Mouse (Mus musculus): ENCODE measurements around the gene Ifngr2. TPM values are rescaled to one million over a fixed set of nuclear protein-coding genes. Genes with fewer than 3 reads are reported as not detected.

Gene Ifngr2
- polyA plus RNA-seq (2015; fragmentation: Nextera tagmentation; extraction: Ambion mirVana): 48.3 and 57.5 TPM in 2 replicates

DNA sequence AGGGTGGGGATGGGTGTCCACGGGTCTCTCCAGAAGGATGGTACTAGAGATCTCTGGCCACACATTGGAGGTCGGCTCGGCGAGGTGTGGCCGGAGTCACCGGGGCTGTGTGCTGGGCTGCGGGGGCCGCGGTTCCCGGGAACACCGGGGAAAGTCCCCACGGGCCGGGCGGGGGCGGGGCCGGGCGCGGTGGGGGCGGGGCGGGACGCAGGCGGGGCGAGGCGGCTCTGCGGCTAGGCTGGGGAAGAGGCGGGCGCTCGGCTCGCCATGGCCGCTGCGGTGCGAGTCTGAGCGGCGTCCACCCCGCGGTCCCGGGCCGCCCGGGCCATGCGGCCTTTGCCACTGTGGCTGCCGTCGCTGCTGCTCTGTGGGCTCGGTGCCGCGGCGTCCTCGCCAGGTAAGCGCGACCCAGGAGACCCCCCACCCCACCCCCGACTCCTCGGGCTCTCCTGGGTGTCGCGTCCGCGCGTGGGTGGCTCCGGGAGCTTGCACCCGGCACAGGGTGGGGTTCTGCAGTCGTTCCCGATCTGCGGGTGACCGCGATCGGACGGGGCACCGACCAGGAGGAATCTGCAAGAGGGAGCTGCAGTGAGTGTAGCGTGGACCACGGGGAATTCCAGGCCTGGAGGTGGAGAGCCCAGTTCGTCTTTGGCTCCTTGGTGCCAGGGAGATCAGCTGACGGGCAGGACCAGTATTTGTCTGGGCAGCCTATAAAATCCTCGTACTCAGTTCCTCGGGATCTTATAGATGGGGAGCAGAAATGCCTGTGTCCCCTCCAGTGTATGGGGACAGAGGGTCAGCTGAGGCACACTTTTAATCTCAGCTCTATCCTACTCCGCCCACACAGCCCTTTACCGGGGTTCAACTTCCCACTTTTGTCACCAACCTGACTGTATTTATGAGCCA, at the start of gene Ifngr2:
Ifngr2 (plus strand) TSS at position 237 of the 906 bp plus-strand sequence.
- under 1% methylated on average over 55 of the region's 74 CpGs for WGBS

DNA sequence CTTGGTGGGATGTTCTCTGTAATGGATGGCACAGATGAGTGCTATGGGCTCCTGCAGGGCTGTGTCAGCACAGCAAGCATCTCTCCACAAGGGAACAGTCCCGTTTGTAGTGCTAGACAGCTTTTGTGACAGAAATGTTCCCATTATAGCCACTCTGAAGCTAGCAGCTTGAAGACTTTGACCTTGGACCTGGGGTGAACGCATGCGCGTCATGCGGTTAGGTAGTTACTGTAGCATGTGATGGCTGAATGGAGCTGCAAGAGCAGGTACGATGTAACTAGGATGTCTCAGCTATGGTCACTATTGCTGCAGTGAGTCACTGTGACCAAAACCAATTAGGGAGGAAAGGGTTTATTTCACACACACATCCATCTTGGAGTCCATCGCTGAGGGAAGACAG, 48.8 kb upstream of the Ifngr2 start:
- ATAC-seq (ENCODE audit: insufficient number of reproducible peaks, insufficient read depth, low FRiP score, low TSS enrichment, low read depth): no peak
- Histone ChIP-seq H3K4me2 (no peak overlapping the region), H3K36me3 (peaks cover 90% of the 10 kb centered on the region), H3K4me3 (no peak overlapping the region), H3K27me3 (no peaks in the 10 kb centered on the region), H3K9ac (no peak overlapping the region), H3K9me3 (no peaks in the 10 kb centered on the region), H3K4me1 (no peaks in the 10 kb centered on the region), H3K27ac (no peak overlapping the region)
- WGBS: 92% methylated on average over 7 of the region's 7 CpGs

More for the DNA sequence above, at the start of gene Ifngr2:
- Histone ChIP-seq H3K36me3 (no peaks in the 10 kb centered on the region; the same call in 1 of the 2 replicates), H3K27me3 (no peaks in the 10 kb centered on the region), H3K9ac (peak within 1 kb of the TSS; percentile 91), H3K4me1 (peaks cover 42% of the 10 kb centered on the region), H3K27ac (peak within 1 kb of the TSS; percentile 39), H3K4me3 (peak within 1 kb of the TSS; percentile 76), H3K4me2 (peak within 1 kb of the TSS; percentile 71), H3K9me3 (no peaks in the 10 kb centered on the region)
- ATAC-seq (ENCODE audit: insufficient number of reproducible peaks, insufficient read depth, low FRiP score, low TSS enrichment, low read depth): peak; percentile 77; the same call in 1 of the 2 replicates

DNA sequence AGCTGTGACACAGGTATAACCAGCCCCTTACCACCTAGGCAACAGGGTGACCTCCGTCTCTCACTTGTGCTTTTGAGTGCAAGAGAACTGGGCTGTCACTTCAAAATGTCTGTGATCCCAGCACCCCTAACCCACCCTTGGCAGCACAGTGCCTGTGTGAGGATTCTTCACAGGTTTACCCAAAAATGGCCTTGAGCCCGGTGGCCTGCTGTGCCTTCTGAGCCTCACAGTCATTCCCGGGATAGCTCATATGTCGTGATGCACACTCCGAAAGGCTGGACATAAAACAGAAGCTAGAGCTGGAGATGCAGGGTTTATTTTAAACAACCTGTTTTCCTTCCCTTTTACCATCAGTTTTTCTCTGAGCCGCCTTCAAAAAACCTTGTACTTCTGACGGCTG, 42.2 kb upstream of the Ifngr2 start:
- H3K4me2 ChIP-seq: no peak overlapping the region
- H3K9ac ChIP-seq: no peak overlapping the region
- H3K9me3 ChIP-seq: no peaks in the 10 kb centered on the region
- no peak for ATAC-seq (ENCODE audit: insufficient number of reproducible peaks, insufficient read depth, low FRiP score, low TSS enrichment, low read depth)
- no peak overlapping the region for H3K4me3 ChIP-seq
- no peaks in the 10 kb centered on the region for H3K27me3 ChIP-seq
- no peak overlapping the region for H3K27ac ChIP-seq
- 95% methylated on average over 7 of the region's 7 CpGs for WGBS
- H3K4me1 ChIP-seq: no peaks in the 10 kb centered on the region
- H3K36me3 ChIP-seq: peaks cover 79% of the 10 kb centered on the region

DNA sequence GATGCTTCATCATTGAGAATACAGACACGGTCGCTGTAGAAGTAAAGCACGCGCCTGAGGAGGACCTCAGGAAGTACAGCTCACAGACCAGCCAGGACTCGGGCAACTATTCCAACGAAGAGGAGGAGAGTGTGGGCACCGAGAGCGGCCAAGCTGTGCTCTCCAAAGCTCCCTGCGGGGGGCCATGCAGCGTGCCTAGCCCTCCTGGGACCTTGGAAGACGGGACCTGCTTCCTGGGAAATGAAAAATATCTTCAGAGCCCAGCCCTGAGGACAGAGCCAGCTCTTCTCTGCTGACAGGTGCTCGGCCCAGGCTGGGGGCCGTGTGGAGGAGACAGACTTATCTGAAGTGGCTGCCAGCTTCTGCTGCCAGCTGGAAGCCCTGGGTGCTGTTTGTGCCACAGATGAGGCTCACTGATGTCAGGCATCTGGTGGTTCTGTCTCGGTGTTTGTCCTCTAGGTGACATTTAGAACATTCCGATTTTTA, 41.7 kb upstream of the Ifngr2 start:
- Histone ChIP-seq H3K9ac (no peak overlapping the region), H3K27me3 (no peaks in the 10 kb centered on the region), H3K36me3 (peaks cover 79% of the 10 kb centered on the region), H3K4me3 (no peak overlapping the region), H3K4me2 (no peak overlapping the region), H3K4me1 (no peaks in the 10 kb centered on the region), H3K27ac (no peak overlapping the region), H3K9me3 (no peaks in the 10 kb centered on the region)
- ATAC-seq (ENCODE audit: insufficient number of reproducible peaks, insufficient read depth, low FRiP score, low TSS enrichment, low read depth): no peak
- 89% methylated on average over 15 of the region's 15 CpGs for WGBS

DNA sequence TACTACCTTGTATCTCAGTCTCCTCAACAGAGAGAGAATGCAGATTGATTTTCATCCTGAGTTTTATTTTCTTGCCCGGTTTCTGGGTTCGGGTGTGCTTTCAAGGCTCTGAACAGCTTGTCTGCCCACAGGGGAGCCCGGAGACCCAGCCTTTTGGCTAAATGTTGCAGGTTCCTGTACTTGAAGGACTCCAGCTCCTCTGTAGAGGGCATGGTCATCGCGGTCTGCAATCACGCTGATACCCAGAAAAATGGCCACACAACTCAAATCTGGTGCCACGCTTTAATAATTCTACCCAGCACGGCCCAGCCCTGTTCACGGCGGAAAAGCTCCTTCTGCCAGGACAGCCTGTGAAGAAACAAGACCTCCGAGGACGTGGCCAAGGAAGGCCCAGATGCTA, 40.5 kb upstream of the Ifngr2 start:
- Histone ChIP-seq H3K9me3 (no peaks in the 10 kb centered on the region), H3K36me3 (peaks cover 68% of the 10 kb centered on the region), H3K4me2 (no peak overlapping the region), H3K27ac (no peak overlapping the region), H3K27me3 (no peaks in the 10 kb centered on the region), H3K4me3 (no peak overlapping the region), H3K9ac (no peak overlapping the region), H3K4me1 (no peaks in the 10 kb centered on the region)
- ATAC-seq (ENCODE audit: insufficient number of reproducible peaks, insufficient read depth, low FRiP score, low TSS enrichment, low read depth): no peak
- 95% methylated on average over 12 of the region's 12 CpGs for WGBS

DNA sequence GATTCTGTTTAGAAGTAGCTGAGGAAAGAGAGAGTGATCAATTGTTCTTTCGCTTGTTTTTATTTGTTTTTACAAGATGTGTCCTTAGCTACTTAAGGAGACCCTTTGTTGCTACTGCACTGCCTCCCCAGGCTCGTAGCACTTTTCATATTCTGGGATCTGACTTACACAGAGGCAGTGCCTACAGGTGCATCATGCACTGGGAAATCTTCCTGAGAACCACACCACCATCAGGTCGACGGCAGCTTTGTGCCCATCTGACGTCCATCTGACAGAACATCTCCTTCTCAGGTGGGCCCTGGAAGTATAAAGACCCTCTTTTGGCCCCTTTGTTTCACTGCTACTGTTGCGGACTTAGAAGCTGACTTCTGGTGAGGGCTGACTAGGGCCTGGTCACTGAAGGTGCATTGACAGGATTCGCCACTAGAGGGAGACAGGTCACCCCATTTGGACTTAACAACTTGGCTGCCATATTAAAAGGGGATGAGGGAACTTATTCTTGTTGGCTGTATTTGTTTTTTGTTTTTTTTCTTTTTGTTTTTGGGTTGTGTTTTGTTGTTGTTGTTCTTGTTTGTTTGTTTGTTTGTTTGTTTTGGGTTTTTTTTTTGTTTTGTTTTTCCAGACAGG, 34.6 kb upstream of the Ifngr2 start:
- H3K9me3 ChIP-seq: no peaks in the 10 kb centered on the region
- H3K9ac ChIP-seq: no peak overlapping the region
- H3K27me3 ChIP-seq: no peaks in the 10 kb centered on the region
- WGBS: 36% methylated on average over 7 of the region's 7 CpGs
- H3K4me1 ChIP-seq: no peaks in the 10 kb centered on the region
- H3K36me3 ChIP-seq: peaks cover 17% of the 10 kb centered on the region
- no peak for ATAC-seq (ENCODE audit: insufficient number of reproducible peaks, insufficient read depth, low FRiP score, low TSS enrichment, low read depth)
- no peak overlapping the region for H3K4me2 ChIP-seq
- H3K4me3 ChIP-seq: no peak overlapping the region
- H3K27ac ChIP-seq: no peak overlapping the region

DNA sequence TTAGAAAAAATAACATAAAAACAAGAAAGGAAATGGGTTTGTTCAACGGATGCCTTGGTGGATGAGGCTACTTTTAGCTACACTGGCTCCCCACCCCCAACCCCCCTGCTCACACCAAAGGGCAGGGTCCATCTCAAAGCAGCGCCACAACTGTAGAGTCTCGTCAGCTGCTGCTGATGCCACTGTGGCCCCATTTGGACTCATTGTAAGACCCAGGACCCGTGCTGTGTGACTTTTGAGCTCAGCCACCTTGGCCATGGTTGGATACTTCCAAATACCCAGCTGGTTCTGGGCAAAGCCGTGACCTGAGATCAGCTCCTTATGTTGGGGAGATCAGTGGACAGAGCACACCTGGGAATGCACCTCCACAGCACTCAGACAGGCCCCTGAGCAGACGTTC, 33.8 kb upstream of the Ifngr2 start:
- H3K9me3 ChIP-seq: no peaks in the 10 kb centered on the region
- H3K27ac ChIP-seq: no peak overlapping the region
- H3K36me3 ChIP-seq: peaks cover 10% of the 10 kb centered on the region; the same call in 1 of the 2 replicates
- no peaks in the 10 kb centered on the region for H3K4me1 ChIP-seq
- ATAC-seq (ENCODE audit: insufficient number of reproducible peaks, insufficient read depth, low FRiP score, low TSS enrichment, low read depth): no peak
- no peak overlapping the region for H3K9ac ChIP-seq
- H3K4me3 ChIP-seq: no peak overlapping the region
- no peaks in the 10 kb centered on the region for H3K27me3 ChIP-seq
- 87% methylated on average over 6 of the region's 6 CpGs for WGBS
- H3K4me2 ChIP-seq: no peak overlapping the region

DNA sequence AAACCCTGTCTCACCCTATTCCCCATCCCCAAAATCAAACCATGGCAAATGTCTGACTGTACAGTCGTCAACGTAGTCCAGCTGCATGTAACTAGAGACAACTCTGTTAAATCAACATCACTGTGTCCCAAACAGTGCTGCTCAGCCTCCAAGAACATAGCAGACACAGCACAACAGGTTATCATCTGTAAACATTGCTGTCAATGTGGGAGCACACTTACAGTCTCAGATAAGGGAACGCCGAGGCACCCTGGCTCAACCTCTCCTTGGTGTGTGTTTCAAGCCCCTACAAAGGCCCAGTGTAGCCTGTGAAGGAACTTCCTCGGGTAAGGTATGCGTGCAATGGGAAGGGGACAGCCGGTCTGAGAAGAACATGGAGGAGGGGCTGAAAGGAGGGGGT, 29.9 kb upstream of the Ifngr2 start:
- Histone ChIP-seq H3K27me3 (no peaks in the 10 kb centered on the region), H3K4me2 (no peak overlapping the region), H3K36me3 (no peaks in the 10 kb centered on the region), H3K9ac (no peak overlapping the region), H3K4me1 (peaks cover 3% of the 10 kb centered on the region; the same call in 1 of the 2 replicates), H3K4me3 (no peak overlapping the region), H3K27ac (no peak overlapping the region), H3K9me3 (no peaks in the 10 kb centered on the region)
- WGBS: 81% methylated on average over 7 of the region's 7 CpGs
- ATAC-seq (ENCODE audit: insufficient number of reproducible peaks, insufficient read depth, low FRiP score, low TSS enrichment, low read depth): no peak

DNA sequence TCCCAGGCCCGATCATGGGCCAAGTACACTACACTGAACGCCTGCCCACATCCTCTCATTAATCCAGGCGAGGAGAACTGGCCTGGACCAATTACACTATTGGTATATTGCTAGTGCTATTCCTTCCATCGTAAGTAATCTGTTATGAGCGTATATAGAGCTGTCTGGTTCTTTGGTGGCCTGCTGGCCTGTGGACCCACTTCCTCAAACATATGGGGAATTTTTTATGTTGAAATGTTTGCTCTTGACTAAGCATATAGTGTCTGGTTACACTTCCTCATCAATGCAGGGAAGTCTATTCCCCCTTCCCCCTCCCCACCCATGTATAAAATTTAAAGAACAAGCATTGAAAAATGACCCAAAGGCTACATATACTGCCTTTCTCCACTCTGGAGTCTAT, 24.8 kb upstream of the Ifngr2 start:
- Histone ChIP-seq H3K9me3 (0 out of 2 replicates have a peak, but pooled peaks cover 3% of the 10 kb centered on the region), H3K4me3 (no peak overlapping the region), H3K9ac (no peak overlapping the region), H3K4me2 (no peak overlapping the region), H3K27me3 (no peaks in the 10 kb centered on the region), H3K36me3 (no peaks in the 10 kb centered on the region), H3K27ac (no peak overlapping the region), H3K4me1 (peaks cover 6% of the 10 kb centered on the region; the same call in 1 of the 2 replicates)
- ATAC-seq (ENCODE audit: insufficient number of reproducible peaks, insufficient read depth, low FRiP score, low TSS enrichment, low read depth): no peak
- 78% methylated on average over 5 of the region's 5 CpGs for WGBS

DNA sequence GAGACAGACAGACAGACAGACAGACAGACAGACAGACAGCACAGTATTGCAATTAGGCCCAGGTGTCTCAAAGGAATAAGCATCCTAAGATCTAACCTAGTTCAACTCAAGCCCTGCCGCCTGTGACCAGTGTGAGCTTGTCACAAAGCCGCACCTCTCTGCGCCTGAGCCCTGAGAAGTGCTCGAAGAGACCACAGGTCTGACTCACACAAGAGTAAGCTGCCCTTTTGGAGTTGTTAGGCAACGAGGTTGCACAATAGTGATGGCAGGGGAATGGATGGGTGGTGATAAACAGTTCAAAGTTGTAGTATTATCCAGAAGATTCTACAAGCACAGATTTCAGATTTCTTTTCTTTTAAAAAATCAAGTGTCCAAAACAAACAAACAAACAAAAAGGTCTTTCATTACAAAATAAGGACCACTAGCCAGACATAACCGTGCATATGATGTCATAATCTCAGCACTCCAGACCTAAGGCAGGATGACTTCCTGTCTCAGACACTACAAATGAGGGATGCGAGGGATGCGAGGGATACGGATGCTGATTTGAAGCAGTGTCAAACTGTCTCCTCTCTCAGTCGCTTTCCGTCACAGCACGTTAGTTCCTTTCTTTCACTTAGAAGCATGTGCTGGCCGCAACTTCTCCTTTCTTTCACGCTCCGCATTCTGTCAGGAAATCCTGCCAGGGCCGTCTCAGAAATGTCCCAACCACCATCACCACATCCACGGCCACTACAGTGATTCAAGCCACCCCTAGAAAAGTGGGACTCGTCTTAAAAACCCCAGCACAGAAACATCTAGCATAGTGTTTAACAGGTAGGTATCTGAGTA, 24.2 kb upstream of the Ifngr2 start:
- Histone ChIP-seq H3K4me1 (peaks cover 6% of the 10 kb centered on the region; the same call in 1 of the 2 replicates), H3K4me3 (no peak overlapping the region), H3K4me2 (no peak overlapping the region), H3K9ac (no peak overlapping the region), H3K36me3 (no peaks in the 10 kb centered on the region), H3K27me3 (no peaks in the 10 kb centered on the region), H3K27ac (no peak overlapping the region), H3K9me3 (0 out of 2 replicates have a peak, but pooled peaks cover 3% of the 10 kb centered on the region)
- no peak for ATAC-seq (ENCODE audit: insufficient number of reproducible peaks, insufficient read depth, low FRiP score, low TSS enrichment, low read depth)
- WGBS: 70% methylated on average over 18 of the region's 18 CpGs

DNA sequence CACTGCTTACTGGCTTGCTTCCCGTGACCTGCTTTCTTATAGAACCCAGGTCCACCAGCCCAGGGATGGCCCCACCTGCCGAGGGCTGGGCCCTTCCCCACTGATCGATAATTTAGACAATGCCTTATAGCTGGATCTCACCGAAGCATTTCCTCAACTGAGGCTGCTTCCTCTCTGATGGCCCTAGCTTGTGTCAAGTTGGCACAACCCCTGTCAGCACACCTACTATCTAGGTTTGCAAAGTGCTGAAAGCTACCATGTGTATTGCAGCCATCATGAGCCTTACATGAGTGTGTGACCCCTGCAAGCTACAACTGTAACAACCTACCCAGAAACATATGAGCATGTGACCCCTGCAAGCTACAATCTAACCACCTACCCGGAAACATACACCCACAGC, 22.7 kb upstream of the Ifngr2 start:
- WGBS: 89% methylated on average over 5 of the region's 5 CpGs
- H3K36me3 ChIP-seq: no peaks in the 10 kb centered on the region
- no peak overlapping the region for H3K4me3 ChIP-seq
- H3K27me3 ChIP-seq: no peaks in the 10 kb centered on the region
- 0 out of 2 replicates have a peak, but pooled peaks cover 3% of the 10 kb centered on the region for H3K9me3 ChIP-seq
- no peak overlapping the region for H3K4me2 ChIP-seq
- no peak for ATAC-seq (ENCODE audit: insufficient number of reproducible peaks, insufficient read depth, low FRiP score, low TSS enrichment, low read depth)
- H3K4me1 ChIP-seq: peaks cover 6% of the 10 kb centered on the region; the same call in 1 of the 2 replicates
- no peak overlapping the region for H3K27ac ChIP-seq
- H3K9ac ChIP-seq: no peak overlapping the region

Measured in embryonic facial prominence, embryonic 13.5 days (tissue).